Mouse (Mus musculus): Measurements from ENCODE around the gene Rbm14. TPM values are rescaled to one million over a fixed set of nuclear protein-coding genes. Genes with fewer than 3 reads are reported as not detected.

The Rbm14 gene
- polyA plus RNA-seq, 2 experiments: 69.8 to 69.9 TPM

GRCm38 (mm10) chr19:4854552-4855469 lies 43.4 kb upstream of the Rbm14 start, which contains the start of gene Ctsf:
TSS of gene Ctsf (plus strand) at chr19:4855130.
- Histone ChIP-seq H3K4me1 (ENCODE audit: control insufficient read depth, insufficient read depth, low read length) (peaks cover 4% of the 10 kb centered on the region; the same call in 1 of the 2 replicates), H3K9ac (ENCODE audit: low read depth, low read length, severe bottlenecking) (peak within 1 kb of the TSS; percentile 68), H3K9me3 (ENCODE audit: control insufficient read depth, low read length) (no peaks in the 10 kb centered on the region), H3K27ac (replicated peaks; ENCODE audit: low read depth, low read length) (no peak within 1 kb of the TSS), H3K4me3 (replicated peaks; ENCODE audit: low read length) (peak within 1 kb of the TSS; percentile 61), H3K27me3 (ENCODE audit: control insufficient read depth, insufficient read depth, low read length) (no peaks in the 10 kb centered on the region), H3K36me3 (ENCODE audit: control insufficient read depth, insufficient read depth, low read length) (no peaks in the 10 kb centered on the region), H3K4me2 (replicated peaks; ENCODE audit: low read depth, low read length, severe bottlenecking) (peak within 1 kb of the TSS; percentile 96)
- ATAC-seq (ENCODE audit: low FRiP score, low read depth) (peak; percentile 91), DNase-seq (ENCODE audit: low spot score) (peak; percentile 80)
- no peak for TF ChIP-seq POLR2A (IDR thresholded peaks at IDR 0.05; ENCODE audit: borderline replicate concordance, extremely low read depth, insufficient read depth, insufficient read length)
- WGBS: 5% methylated on average over 45 of the region's 45 CpGs

GRCm38 (mm10) chr19:4850281-4850680 lies 38.8 kb upstream of the Rbm14 start:
- H3K27me3 ChIP-seq (ENCODE audit: control insufficient read depth, insufficient read depth, low read length): no peaks in the 10 kb centered on the region
- no peak overlapping the region for H3K4me2 ChIP-seq (replicated peaks; ENCODE audit: low read depth, low read length, severe bottlenecking)
- ATAC-seq (ENCODE audit: low FRiP score, low read depth) (no peak), DNase-seq (ENCODE audit: low spot score) (no peak)
- H3K4me1 ChIP-seq (ENCODE audit: control insufficient read depth, insufficient read depth, low read length): peaks cover under 1% of the 10 kb centered on the region; the same call in 1 of the 2 replicates
- no peak overlapping the region for H3K27ac ChIP-seq (replicated peaks; ENCODE audit: low read depth, low read length)
- H3K4me3 ChIP-seq (replicated peaks; ENCODE audit: low read length): no peak overlapping the region
- no peak for TF ChIP-seq POLR2A (IDR thresholded peaks at IDR 0.05; ENCODE audit: borderline replicate concordance, extremely low read depth, insufficient read depth, insufficient read length)
- no peaks in the 10 kb centered on the region for H3K9me3 ChIP-seq (ENCODE audit: control insufficient read depth, low read length)
- no peak overlapping the region for H3K9ac ChIP-seq (ENCODE audit: low read depth, low read length, severe bottlenecking)
- 52% methylated on average over 5 of the region's 5 CpGs for WGBS
- no peaks in the 10 kb centered on the region for H3K36me3 ChIP-seq (ENCODE audit: control insufficient read depth, insufficient read depth, low read length)

GRCm38 (mm10) chr19:4849800-4850199 lies 38.4 kb upstream of the Rbm14 start:
- Histone ChIP-seq H3K27ac (replicated peaks; ENCODE audit: low read depth, low read length) (no peak overlapping the region), H3K36me3 (ENCODE audit: control insufficient read depth, insufficient read depth, low read length) (no peaks in the 10 kb centered on the region), H3K9me3 (ENCODE audit: control insufficient read depth, low read length) (no peaks in the 10 kb centered on the region), H3K4me1 (ENCODE audit: control insufficient read depth, insufficient read depth, low read length) (no peaks in the 10 kb centered on the region), H3K27me3 (ENCODE audit: control insufficient read depth, insufficient read depth, low read length) (no peaks in the 10 kb centered on the region), H3K9ac (ENCODE audit: low read depth, low read length, severe bottlenecking) (no peak overlapping the region), H3K4me2 (replicated peaks; ENCODE audit: low read depth, low read length, severe bottlenecking) (no peak overlapping the region), H3K4me3 (replicated peaks; ENCODE audit: low read length) (no peak overlapping the region)
- DNase-seq (ENCODE audit: low spot score) (no peak), ATAC-seq (ENCODE audit: low FRiP score, low read depth) (no peak)
- TF ChIP-seq POLR2A (IDR thresholded peaks at IDR 0.05; ENCODE audit: borderline replicate concordance, extremely low read depth, insufficient read depth, insufficient read length): no peak
- 39% methylated on average over 4 of the region's 4 CpGs for WGBS

GRCm38 (mm10) chr19:4847490-4847889 lies 36.1 kb upstream of the Rbm14 start:
- Histone ChIP-seq H3K9me3 (ENCODE audit: control insufficient read depth, low read length) (no peaks in the 10 kb centered on the region), H3K4me1 (ENCODE audit: control insufficient read depth, insufficient read depth, low read length) (no peaks in the 10 kb centered on the region), H3K27me3 (ENCODE audit: control insufficient read depth, insufficient read depth, low read length) (no peaks in the 10 kb centered on the region), H3K9ac (ENCODE audit: low read depth, low read length, severe bottlenecking) (no peak overlapping the region), H3K27ac (replicated peaks; ENCODE audit: low read depth, low read length) (no peak overlapping the region), H3K4me3 (replicated peaks; ENCODE audit: low read length) (no peak overlapping the region), H3K4me2 (replicated peaks; ENCODE audit: low read depth, low read length, severe bottlenecking) (no peak overlapping the region), H3K36me3 (ENCODE audit: control insufficient read depth, insufficient read depth, low read length) (no peaks in the 10 kb centered on the region)
- DNase-seq (ENCODE audit: low spot score) (peak; percentile 31), ATAC-seq (ENCODE audit: low FRiP score, low read depth) (no peak)
- no peak for TF ChIP-seq POLR2A (IDR thresholded peaks at IDR 0.05; ENCODE audit: borderline replicate concordance, extremely low read depth, insufficient read depth, insufficient read length)
- WGBS: 36% methylated on average over 7 of the region's 7 CpGs

GRCm38 (mm10) chr19:4845846-4846245 lies 34.4 kb upstream of the Rbm14 start:
- H3K4me2 ChIP-seq (replicated peaks; ENCODE audit: low read depth, low read length, severe bottlenecking): no peak overlapping the region
- H3K4me3 ChIP-seq (replicated peaks; ENCODE audit: low read length): no peak overlapping the region
- peaks cover 3% of the 10 kb centered on the region for H3K27me3 ChIP-seq (ENCODE audit: control insufficient read depth, insufficient read depth, low read length)
- H3K36me3 ChIP-seq (ENCODE audit: control insufficient read depth, insufficient read depth, low read length): no peaks in the 10 kb centered on the region
- 58% methylated on average over 2 of the region's 2 CpGs for WGBS
- no peak overlapping the region for H3K9ac ChIP-seq (ENCODE audit: low read depth, low read length, severe bottlenecking)
- H3K9me3 ChIP-seq (ENCODE audit: control insufficient read depth, low read length): no peaks in the 10 kb centered on the region
- no peak overlapping the region for H3K27ac ChIP-seq (replicated peaks; ENCODE audit: low read depth, low read length)
- TF ChIP-seq POLR2A (IDR thresholded peaks at IDR 0.05; ENCODE audit: borderline replicate concordance, extremely low read depth, insufficient read depth, insufficient read length): no peak
- H3K4me1 ChIP-seq (ENCODE audit: control insufficient read depth, insufficient read depth, low read length): no peaks in the 10 kb centered on the region
- no peak for DNase-seq (ENCODE audit: low spot score)
- ATAC-seq (ENCODE audit: low FRiP score, low read depth): no peak
